In genomic region chr3:126652361-126652760, GRCm38 (mm10) we compare ENCODE assay signal across 11 mouse cellular contexts.
"Had no signal": no experiment of that assay in that cellular context is flagged by ENCODE, and none has a peak within 500 bp of the region (broad histone marks: within the 10 kb centered on the region; RNA-seq: fewer than 3 reads in every experiment).

No protein-coding gene starts in this region.

- ATAC-seq: liver, postnatal 0 days; midbrain, embryonic 13.5 days had no signal

- H3K9me3 ChIP-seq: kidney, embryonic 15.5 days; limb, embryonic 15.5 days; liver, embryonic 13.5 days; lung, embryonic 15.5 days; midbrain, embryonic 13.5 days had no signal

- H3K27me3 ChIP-seq: kidney, embryonic 15.5 days; limb, embryonic 15.5 days; liver, embryonic 13.5 days; lung, embryonic 15.5 days; midbrain, embryonic 13.5 days had no signal

- H3K9ac ChIP-seq: kidney, embryonic 15.5 days; limb, embryonic 15.5 days; liver, embryonic 13.5 days; liver, postnatal 0 days; lung, embryonic 15.5 days; midbrain, embryonic 13.5 days had no signal

- H3K36me3 ChIP-seq: kidney, embryonic 15.5 days; limb, embryonic 15.5 days; liver, embryonic 13.5 days; lung, embryonic 15.5 days; midbrain, embryonic 13.5 days had no signal

- H3K4me2 ChIP-seq: kidney, embryonic 15.5 days; limb, embryonic 15.5 days; liver, embryonic 13.5 days; lung, embryonic 15.5 days; midbrain, embryonic 13.5 days had no signal

- DNase-seq: kidney, postnatal 14 days; liver, embryonic 13.5 days; liver, postnatal 0 days; thymus, adult 2 months; thymus, postnatal 36 days had no signal

- H3K27ac ChIP-seq: kidney, embryonic 15.5 days; left cerebral cortex, adult 2 months; limb, embryonic 15.5 days; liver, embryonic 13.5 days; lung, embryonic 15.5 days; midbrain, embryonic 13.5 days; stomach, postnatal 0 days had no signal

- H3K4me3 ChIP-seq: kidney, embryonic 15.5 days; left cerebral cortex, adult 2 months; limb, embryonic 15.5 days; liver, embryonic 13.5 days; lung, embryonic 15.5 days; midbrain, embryonic 13.5 days had no signal

- H3K4me1 ChIP-seq: kidney, embryonic 15.5 days; limb, embryonic 15.5 days; lung, embryonic 15.5 days had no signal
